Mouse (Mus musculus): ENCODE data around the gene Tbx5. TPM values are rescaled to one million over a fixed set of nuclear protein-coding genes. Genes with fewer than 3 reads are reported as not detected.

The Tbx5 gene
- 0.39 and 0.48 TPM in 2 replicates for total RNA-seq (2021)
- long read RNA-seq = 0 reads

GRCm38 (mm10) chr5:119832479-119832796 is at the start of gene Tbx5:
Gene Tbx5, plus strand, starts transcription at chr5:119832668.
- no peak for DNase-seq

DNA sequence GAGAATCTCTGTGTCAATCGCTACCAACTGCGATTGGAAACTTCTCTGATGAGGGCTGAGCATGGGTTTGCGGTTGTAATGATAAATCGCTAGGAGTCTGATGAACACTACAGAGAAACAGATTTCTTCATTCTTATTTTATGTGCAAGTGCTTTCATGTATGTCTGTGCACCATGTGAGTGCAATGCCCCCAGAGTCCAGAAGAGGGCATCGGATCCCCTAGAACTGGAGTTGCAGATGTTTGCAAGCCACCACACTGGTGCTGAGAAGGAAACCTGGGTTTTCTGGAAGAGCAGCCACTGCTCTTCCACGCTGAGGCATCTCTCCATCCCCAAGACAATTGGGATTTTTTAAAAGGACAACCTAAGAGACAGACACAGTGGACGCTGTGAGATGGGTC is 46.5 kb upstream of the Tbx5 start:
- DNase-seq = no peak

DNA sequence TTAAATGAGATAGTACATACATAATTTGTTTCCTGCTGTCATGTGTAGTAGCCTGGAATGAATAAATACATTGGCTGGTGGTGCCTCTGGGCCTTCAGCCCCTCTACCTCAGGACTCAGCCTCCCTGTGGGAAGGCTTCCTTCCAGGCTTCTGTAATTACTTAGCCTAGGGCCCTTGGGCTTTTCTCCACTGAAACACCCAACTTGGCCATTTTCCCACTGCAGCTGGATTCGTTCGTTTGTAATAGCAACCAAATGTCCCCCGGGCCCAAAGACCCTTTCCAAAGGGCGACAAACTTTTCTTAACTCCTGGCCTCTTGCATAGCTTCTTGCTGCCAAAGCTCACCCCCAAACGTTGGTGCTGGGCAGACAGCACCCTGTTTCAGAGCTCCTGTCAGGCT is 40.8 kb upstream of the Tbx5 start:
- no peak for DNase-seq

DNA sequence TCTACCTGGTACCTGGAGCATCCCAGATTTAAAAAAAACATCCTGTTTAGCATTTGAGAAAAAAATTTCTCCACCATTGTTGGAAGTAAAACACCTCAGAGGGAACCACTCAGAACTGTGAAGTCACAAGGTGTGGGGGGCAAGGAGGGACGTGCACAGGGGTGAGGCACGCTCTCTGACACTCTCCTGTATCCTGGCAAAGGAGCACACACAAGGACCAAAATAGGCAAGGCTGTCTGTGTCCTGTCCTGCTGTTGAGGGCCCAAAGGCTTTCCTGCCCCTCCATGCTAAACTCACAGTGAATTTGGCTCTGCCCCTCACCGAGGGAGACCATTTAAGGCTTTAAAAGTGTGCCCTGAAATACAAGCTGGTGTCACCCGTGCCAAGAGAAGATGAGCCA is 38.5 kb upstream of the Tbx5 start:
- DNase-seq = no peak

- no peak for DNase-seq
These were observed 37.1 kb upstream of the Tbx5 start for GRCm38 (mm10) chr5:119795376-119795775.

GRCm38 (mm10) chr5:119795777-119796176 is 36.7 kb upstream of the Tbx5 start:
- DNase-seq = no peak

DNA sequence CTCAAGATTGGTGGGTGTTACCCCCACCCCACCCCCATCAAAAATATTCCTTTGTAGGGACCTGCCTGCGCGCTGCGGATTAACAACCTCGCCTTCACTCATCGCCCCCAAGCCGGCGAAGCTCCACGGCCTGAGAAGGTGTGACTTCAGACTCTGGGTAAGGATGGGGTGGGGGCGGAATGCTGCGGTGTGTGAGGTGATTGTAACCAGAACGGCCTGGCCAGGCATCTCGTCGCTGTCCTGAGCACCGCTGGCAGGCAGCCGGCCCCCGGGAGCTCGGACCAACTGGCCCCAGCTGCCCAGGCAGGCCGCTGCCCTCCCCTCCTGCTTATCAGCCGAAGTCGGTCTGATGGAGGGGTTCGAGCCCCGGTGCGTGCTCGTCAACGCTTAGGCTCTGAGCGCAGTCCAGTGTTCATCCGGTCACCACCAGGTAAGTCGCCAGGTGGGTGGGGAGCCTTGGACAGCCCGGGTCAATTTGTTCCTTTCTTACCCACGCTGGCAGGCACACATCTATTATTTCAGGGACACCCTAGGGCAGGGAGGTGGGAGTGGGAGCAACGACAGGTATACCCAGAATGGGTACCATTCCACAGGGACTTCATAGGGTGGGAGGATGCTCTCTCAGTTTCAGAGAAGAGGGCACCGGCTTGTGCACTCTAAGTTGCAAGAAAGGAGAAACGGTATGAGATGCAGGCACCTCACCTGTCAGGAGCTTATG is 35.9 kb upstream of the Tbx5 start:
- no peak for DNase-seq

DNA sequence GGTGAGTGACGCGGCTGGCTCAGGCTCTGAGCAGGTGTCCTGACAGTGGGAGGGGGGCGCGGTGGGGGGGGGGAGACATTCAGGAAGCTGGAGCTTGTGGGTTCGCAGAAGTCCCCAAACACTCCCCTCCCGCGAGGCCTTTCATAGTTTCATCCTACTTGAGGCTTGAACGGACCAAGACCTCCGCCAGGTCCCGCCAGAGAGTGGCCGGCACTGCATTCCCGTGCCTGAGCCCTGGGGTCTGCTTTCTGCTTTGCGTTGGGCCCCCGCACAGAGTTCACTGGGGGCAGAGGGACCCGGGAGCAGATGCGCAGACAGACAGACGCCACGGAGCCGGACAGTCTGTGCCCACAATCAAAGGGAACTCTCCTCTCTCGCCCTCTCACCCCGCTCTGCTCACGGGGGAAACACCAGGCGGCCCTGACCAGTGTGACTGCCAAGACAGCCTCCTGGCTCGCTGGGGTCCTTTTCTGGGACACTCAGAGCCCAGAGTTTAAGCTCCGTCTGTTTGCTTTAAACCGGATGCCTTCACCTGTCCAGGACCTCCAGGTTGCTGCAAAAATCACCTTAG is 34.8 kb upstream of the Tbx5 start:
- DNase-seq = no peak

- DNase-seq = no peak
These were observed 34.2 kb upstream of the Tbx5 start for GRCm38 (mm10) chr5:119798261-119798660.

DNA sequence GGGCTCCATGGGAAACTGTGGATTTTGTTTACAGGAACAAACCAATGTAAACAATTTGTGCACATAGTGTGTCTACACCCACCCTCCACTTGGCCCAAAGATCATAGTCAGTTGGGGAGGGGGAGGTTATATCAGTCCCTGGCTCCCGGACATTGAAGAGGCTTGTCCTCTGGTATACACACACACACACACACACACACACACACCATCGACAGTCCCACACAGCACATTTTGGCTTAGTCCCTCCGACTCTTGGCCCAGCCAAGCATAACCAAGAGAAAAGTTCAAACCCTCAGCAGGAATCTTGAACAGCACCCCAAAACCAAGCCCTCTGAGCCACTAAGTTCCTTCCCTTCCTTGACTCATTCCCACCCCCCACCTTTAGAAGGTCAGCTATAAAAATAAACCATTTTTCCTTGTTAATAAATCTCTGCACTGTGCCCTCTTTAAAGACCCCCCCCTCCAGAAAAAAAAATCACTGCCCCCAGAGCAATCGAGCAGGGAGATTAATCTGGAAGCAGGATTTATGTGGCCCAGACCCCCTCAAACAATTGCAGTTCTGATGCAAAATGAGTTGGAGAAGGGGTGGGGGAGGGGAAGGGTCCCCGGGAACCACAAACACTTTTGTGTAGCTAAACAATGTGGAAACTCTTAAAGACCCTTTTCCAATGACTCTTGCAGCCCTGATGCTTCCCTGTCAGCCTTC is 33.6 kb upstream of the Tbx5 start:
- no peak for DNase-seq

DNA sequence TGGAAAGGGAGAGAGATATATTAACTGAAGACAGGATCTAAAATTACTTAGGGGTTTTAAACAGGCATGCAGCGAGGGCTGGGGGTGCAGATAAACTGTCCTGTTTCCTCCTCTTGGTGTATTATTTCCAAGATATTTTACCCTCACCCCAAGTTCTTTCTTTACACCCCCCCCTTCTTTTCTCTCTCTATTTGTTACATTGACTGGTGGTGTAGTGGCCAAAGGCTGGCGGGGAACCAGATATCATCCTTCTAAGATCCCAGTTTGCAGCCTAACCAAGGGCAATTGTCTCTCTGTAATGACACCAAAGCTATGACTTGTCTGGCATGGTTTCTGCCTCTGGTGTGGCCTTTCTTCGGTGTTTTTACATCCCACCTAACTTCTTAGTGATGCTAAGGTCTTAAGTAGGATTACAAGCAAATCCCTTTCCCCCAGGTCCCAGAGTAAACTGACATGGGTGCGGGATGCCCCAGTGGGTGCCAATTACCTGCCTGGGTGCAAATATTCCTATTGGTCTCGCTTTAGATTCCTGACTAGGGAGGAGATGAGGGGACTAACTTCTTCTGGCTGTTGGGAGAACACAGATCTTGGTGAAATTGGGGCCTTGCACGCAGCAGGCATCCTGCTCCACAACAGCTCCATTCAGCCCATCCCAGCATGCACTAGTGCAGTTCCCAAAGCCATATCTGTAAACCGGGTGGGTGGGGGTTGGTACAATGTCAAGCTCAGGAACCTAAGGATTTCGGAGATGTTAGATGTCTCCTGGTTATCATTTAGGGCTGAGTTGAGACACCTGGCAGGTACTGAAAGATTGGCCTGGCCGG is 32.8 kb upstream of the Tbx5 start:
- DNase-seq = no peak

- DNase-seq = no peak
These were observed 32.2 kb upstream of the Tbx5 start for GRCm38 (mm10) chr5:119800243-119800665.

- DNase-seq = no peak
These were observed 29.7 kb upstream of the Tbx5 start for GRCm38 (mm10) chr5:119802617-119803410.

DNA sequence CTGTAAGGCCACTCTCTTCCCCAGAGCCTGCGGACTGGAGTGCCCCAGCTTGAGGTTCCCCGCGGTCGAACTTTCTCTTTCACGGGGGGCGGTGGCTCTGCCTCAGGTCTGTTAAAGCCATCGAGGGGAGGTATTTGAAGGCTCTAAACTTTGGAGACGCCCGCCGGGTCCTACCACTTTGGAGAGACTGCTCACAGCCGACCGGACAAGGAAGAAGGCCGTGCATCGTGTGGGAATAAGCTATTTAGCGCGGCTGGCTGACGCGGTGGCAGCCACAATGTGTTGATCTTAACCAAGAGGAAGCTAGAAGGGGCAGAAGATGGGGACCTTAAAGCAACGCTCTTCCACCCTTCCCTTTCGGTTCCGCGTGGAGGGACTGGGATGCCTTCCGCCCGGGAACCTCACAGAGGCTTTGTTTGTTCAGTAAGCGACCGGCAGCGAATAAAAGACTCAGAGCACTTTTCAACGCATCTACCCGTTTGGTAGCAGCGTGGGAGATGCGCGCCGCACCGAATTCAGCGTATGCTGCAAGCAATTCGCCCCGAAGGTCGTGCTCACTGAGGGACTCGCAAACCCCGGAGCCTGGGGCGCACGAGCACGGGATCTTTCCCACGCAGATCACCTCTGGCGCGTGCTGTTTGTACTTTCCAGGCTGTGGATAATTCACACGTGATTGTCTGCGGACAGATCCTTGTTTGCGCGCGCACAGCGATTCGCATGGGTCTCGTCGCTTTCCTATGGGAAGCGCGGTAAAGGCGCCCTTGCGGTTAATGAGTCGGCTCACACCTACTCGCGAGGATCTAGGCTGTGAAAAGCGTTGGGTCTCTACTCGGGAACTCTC is 28.8 kb upstream of the Tbx5 start:
- DNase-seq = no peak

- no peak for DNase-seq
These were observed 28.0 kb upstream of the Tbx5 start for GRCm38 (mm10) chr5:119804301-119805039.

GRCm38 (mm10) chr5:119805636-119806035 is 26.8 kb upstream of the Tbx5 start:
- DNase-seq = no peak

- no peak for DNase-seq
These were observed 26.0 kb upstream of the Tbx5 start for GRCm38 (mm10) chr5:119806467-119806866.

DNA sequence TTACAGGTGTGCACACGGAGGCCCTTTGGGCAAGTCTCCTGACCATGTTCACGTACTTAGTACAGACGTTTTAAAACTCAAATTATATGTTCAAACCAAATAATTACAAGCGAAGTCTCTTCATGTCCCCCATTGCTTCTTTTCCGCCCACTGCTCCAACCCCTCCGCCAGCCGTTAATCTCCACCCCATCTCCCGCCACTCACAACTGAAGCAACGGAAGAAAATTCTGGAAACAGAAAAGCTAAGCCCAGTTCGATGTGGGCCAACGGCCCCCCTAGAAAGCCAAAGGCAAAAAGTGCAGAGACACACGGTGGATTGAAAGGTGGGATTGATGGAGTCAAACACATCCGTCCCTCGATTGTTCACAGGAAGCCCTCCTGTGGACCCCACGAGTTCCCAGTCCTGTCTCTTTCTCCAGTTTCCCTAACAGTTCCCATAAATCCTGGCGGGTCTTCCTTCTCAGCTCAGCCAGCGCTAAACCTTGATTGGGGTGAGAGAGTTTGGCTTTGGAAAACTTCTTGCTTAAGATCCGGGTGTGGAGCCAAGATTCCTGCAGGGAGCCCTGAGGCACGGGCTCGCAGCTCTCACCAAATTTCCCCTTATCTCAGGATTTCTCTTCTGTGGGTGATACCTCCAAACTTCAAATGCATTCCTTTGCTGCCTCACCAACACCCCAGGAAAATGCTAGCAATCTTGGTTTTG is 24.8 kb upstream of the Tbx5 start:
- DNase-seq = no peak

DNA sequence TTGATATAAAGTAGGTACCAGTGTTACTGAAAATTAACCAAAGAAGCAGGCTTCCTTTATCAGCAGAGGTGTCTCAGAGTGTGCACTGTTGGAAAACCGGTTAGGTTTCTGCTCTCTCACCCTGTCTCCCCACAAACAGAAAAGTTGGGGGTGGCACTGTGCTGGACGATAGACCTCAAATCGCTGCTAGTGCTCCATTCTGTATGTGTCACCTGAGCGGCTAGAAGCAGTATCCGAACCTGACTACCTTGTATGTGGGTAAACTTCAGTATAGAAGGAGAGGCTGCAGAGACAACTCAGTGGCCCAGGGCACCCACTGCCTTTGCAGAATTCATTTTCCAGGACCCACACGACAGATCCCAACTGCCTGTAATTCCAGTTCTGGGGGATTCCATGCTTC is 23.8 kb upstream of the Tbx5 start:
- no peak for DNase-seq
